Mouse (Mus musculus): ENCODE data around the gene Plxna2.

Plxna2 gene

DNA sequence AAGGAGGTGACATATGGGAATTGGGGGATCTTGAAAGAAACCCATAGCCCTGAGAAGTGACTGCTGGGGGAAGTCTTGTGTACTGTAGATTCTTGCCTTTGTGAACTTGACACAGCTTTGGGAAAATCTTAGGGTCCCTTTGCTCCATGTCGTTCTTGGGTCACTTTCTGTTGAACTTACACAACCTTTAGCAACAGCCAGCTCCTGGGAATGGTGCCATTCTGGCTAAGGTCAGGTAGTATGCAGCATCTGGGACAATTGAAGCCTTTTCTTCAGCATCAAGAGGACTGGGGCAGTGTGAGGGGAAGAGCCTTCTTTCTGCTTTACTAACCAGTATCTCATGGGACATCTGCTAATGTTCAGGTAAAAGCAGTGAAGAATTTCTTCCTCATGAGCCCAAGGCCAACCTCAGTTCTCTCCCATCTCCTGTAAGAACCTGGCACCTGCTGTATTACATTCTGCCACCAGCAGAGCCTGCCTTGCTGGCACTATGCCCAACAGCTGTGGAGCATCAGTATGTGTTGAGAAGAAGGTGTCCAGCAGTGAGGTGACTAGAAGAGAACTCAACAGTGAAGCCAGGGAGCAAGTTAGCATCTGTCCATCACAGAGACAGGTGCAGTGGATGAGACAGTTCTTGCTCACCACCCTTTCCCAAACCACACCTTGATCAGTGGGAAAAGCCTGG lies 86.3 kb downstream of the Plxna2 start:
- DNase-seq (ENCODE audit: low spot score in 2 of 2) = no peak

DNA sequence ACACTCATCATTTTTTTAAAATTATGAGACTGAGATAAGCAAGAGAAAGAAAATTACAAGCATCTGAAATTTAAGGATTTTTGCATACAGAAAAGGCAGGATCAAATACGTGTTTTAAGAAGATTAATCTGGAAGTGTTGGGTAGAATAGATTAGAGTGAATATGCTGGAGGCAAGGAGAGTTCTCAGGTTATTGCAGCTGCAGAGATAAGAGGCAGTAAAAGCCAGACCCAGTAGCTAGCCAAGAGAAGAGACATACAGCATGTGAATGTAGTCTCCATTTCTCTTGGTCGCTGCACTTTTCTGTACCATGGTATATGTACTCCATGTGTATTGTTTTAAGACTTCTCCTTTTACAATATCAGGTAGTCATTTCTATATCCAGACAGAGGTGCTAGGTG lies 88.5 kb downstream of the Plxna2 start:
- DNase-seq (ENCODE audit: low spot score in 2 of 2) = no peak

DNA sequence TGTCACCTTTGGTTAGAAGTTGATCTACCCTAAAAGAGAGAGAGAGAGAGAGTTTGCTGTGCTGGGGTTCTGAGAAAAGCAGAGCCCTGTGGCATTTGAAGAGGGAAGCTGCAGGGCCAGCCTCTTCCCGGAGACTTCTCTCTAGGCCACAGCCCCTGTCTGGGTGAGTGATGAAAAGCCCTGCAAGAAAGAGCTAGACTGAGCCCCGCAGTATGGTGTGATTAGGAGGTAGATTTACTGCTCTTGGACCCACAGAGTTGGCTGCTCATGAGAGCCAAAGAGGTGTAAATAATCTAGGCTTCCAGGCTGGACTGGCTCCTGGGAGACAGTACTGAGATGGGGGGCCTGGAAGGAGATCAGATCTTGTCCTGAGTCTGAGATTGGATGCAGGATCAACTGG lies 94.4 kb downstream of the Plxna2 start:
- no peak for DNase-seq (ENCODE audit: low spot score in 2 of 2)

DNA sequence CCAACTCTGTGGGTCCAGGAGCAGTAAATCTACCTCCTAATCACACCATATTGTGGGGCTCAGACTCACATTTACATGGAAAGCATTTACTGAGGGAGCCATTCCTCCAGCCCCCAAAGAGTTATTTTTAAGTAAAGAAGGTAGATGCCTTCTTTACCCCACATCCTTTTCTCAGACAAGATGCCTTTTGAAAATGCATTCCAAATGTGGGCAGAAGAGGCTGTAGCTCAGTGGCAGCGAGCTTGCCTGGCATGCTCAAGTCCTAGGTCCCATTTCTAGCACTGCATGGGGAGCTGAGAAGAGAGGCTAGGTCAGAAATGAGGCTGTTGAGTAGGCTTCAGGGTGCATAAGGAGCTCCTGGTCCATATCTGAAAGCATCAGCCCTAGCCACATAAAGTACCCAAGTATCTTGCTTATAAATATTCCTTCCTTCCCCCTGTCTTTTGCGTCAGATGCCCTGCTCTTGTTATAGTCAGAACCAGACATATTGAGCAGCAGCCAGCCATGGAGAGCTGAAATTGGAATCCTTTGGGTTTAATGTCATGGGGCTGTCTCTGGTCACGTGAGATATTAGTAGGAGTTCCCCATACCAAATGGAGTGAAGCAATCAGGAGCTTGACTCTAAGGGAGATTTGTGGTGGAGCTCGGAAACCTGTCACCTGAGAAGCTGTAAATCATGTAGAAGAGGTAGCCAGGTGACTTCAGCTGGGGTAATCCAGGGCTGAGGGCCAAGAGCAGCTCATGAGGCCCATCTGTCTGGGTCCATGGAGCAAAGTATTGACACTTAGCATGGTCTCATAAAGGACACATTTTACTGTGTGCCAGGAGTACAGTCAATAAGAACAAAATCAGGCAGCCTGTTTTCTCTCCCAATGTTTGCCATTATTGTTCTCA lies 96.4 kb downstream of the Plxna2 start:
- DNase-seq (ENCODE audit: low spot score in 2 of 2) = no peak

DNA sequence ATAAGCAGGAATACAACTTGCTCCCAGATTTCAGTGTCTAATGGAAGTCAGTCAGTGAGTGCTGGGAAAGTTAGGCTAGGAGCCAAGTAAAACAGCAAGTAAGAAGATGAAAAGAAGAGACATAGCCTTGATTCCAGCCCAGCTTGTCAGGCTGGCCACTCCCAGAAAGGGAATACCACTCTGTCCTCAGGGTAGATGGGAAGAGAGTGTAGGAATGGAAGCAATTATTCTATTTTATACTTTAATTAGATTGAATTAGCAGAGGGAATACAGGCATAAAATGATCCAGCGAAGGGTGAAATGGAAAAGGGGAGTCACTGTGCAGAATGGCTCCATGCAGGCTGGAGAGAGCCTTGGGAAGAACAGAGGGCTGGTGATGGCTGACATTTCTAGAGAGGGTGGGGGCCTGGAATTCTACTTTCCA lies 99.4 kb downstream of the Plxna2 start:
- no peak for DNase-seq (ENCODE audit: low spot score in 2 of 2)

DNA sequence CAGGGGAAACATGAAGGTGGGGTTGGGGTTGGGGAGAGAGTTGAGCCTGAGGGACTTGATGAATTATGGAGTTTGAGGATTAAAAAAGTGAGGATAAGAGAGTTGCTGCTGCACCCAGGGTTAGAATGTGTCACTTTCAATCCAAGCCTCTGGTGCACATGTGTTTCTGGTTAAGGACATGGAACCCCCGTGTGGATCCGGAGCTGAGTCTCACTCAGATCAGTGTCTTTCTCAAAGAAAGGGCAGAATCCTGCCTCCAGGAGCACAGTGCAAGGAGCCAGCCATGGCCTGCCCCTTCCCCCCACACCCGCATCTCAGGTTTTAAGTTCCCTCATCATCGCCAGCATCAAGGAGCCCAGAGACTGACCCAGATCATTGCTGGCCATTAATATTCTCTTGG lies 102.4 kb downstream of the Plxna2 start:
- no peak for DNase-seq (ENCODE audit: low spot score in 2 of 2)

DNA sequence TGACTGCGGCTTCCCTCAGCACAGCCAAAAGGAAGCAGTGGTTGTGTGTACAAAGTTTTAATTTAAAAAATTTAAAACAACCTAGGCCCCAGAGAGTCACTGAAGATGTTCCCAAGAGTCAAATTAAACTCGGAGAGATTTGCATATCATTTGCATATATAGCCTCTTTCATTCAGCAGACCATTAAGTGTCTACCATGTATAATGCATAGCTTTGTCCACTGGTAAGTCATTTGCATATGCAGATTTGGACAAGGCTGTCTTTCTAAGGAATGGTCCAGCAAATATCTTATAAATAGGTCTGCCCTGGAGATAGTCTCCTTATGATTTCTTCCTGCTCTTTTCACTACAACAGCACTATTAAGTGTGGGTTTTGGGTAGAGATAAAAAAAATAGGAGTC lies 103.2 kb downstream of the Plxna2 start:
- DNase-seq (ENCODE audit: low spot score in 2 of 2) = no peak

DNA sequence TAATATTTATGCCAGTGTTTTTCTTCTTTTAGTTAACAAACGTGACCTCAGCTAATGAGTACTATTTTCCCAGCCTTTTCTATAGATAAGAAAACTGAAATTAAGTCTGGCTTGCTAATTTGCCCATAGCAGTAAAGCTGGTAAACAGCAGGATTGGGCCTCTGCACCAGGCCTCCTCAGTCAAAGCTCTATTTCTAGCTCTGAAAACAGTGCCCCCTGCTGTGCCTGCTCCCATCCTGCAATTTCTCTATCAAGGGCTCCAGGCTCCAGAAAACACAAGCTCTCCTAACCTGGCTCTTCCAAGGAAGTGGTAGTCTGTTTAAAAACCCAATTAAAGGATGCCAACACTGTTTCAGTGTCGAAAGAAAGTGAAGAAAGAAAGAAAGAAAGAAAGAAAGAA lies 104.3 kb downstream of the Plxna2 start:
- DNase-seq (ENCODE audit: low spot score in 2 of 2) = peak; percentile 73 to 74

DNA sequence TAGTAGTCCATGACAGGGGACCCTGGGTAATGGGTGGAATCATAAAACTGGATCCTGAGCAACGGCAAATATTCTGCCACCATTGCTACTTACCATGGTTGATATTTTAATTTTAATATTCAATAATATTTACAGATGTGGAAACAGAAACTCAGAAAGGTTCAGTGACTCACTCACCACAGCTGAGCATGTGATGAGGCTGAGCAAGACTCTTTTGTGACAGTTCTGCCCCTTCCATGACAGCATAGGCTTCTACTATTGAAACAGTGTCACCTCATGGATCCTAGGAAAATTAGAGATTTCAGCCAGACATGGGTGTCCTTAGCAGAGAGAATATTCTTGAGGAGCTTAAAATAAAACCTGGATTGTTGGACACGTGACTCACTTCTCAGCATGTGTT lies 116.8 kb downstream of the Plxna2 start:
- DNase-seq (ENCODE audit: low spot score in 2 of 2) = no peak

DNA sequence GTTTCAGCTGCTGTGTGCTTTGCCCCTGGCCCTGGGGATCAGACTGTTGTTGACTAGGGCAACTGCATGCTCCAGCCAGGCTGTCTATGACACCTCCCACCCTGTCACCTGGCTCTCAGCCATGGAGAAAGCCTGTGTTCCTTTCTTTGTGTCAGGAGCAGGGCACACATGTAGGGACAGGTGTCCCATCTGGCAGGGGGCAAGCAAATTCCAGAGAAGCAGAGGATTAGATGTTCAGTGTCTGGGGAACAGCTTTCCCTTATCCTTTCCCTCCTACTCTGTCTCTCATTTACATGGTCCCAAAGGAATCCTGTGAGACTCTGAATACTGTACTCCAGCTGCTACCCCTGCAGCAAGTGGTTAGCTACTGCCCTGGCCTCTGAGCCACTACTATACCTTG lies 121.9 kb downstream of the Plxna2 start:
- no peak for DNase-seq (ENCODE audit: low spot score in 2 of 2)

DNA sequence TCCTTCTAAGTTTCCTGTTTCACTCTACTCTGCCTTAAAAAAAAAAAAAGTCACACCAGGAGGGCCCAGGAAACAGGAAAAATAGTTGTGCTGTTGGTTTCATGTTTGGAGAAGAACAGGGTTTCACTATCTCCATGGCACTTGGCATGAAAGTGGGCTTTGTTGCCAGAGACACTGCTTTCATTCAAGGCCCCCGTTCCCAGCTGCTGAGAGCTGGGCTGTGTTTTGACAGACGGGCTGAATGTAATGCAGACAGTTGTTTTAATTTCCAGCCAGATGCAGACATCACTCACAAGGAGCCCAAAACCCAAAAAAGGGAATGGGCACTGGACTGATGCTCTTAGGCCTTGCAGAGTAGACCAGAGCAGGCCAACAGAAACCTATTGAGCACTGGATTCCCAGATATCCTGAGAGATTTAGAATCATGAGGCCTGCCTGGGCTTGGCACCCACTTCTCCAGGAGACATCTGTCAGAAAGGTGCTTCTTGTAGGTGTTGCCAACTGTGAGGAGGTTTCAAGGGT lies 124.9 kb downstream of the Plxna2 start:
- DNase-seq (ENCODE audit: low spot score in 2 of 2) = peak in 1 of 2 experiments; percentile 23

DNA sequence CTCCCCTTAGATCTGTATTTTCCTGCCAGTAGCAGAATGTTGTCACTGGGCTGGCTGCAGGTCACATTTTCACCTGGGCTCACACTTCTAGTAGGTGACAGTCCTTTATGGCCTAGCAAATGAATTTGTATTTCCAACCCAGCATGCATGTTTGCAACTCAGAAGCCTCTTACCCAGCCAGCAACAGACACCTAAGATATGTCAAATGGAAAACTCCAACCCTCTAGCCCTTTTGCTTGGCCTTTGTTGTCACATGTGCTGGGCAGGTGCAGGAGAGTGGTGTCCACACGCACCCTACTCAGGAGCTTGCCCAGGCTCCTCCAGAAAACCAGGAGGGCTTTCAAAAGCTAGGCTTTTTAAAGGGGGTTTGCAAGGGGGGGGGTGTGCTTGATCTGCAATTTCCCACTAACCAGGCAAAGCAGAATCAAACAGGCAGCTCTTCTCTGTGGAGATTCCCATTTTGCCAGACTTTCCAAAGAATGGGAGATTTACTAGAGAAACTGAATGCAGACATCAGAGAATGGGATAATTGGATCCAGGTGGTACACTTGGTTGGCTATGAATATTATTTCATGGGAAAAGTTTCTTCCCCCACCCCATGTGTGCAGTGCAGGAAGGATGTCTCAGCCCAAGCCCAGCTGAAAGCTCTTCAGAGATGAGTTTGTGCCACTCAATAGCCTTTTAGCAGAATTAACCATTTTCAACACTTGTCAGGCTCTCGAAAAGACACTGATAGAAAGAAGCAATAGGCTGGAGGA lies 127.3 kb downstream of the Plxna2 start:
- no peak for DNase-seq (ENCODE audit: low spot score in 2 of 2)

DNA sequence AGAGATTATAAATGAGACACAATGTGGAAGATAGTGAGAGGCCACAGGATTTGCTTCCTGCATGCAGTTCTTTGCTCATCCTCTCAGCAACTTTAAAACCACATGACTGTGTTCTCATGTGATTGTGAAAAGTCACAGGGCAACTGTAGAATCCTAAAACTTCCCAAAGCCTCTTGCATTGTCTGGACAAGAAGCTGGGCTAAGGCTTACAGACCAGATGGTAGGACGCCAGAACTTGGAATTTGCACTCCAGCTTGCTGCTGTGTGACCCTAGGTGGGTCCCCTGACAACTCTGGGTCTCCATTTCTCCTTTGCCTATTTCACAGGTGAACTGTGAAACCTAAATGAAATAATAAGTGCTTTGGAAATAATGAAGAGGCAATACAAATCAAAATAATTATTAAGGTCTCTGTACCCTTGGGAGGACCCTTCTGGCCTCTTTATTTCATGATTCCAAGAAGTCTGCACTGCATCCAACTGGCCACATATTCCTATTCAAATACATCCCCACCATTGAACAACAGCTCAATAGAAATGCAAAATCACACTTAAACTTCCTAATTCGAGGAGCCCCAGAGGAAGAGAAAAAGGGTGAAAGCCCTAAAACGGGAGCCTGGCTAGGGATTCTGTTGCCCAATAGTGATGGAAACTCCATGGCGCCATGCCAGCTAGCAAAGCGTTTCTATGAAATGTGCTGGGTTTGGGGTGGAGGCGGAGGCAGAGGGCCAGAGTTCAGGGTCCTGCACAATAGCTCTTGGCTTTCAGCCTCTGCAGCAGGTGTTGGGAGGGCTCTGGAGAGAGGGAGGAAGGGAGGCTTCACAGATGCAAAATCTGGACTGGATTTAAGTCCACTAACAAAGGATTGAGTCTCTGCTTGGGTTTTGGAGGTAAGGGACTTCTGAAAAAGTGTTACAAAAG lies 128.6 kb downstream of the Plxna2 start:
- DNase-seq (ENCODE audit: low spot score in 2 of 2) = peak; percentile 42 to 53

DNA sequence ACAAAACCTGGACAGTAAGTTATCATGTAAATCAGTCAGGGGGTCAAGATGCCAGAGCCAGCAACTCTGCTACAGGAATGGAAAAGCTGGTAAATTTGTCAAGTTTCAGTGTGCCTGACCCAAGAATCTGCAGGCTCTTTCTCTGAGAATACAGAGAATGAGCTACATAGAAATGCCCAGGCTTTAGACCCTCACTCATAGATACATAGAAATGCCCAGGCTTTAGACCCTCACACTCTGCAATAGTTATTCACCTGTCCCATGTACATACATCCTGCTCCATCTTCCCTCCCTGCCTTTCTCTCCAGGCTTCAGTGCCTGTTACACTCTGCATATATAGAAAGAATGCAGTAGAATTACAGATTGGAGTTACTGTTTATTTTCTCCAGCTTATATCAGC lies 129.2 kb downstream of the Plxna2 start:
- DNase-seq (ENCODE audit: low spot score in 2 of 2) = no peak

DNA sequence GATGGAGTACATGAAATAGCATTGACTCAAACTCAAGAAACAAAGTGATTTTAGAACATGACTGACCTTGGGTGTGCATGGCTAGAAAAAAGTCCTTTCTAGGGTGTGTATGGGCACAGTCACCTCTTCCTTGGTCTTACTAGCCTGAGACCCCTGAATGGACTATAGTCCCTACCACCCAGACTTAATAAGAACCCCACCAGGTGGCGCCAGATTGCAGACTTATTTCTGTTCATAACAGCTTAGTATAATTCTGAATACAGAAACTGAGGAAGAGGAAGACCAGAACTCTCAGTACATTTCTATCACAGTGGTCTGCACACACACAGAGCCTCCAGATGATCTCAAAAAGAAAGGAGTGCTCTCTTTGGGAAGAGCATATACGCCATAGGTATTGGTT lies 135.2 kb downstream of the Plxna2 start:
- peak; percentile 66 to 77 for DNase-seq (ENCODE audit: low spot score in 2 of 2)

DNA sequence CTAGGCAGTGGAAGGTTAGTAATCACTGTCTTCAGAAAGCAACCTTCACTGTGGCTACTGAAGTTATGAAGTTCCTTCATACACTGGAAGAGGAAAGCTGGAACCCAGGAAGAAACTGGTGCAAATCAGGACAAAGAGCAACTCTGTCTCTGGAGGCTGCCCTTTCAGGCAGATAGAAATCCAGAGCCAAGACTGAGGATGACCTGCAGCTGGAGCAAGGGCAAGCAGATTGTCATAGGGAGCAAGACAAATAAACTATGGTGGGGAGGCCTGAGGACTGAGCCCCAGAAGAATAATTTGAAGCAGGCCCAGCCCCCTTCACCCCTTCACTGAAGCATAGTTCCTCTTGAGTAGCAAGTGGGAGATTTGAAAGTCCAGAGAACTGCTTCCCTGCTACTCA lies 138.0 kb downstream of the Plxna2 start:
- DNase-seq (ENCODE audit: low spot score in 2 of 2) = no peak

DNA sequence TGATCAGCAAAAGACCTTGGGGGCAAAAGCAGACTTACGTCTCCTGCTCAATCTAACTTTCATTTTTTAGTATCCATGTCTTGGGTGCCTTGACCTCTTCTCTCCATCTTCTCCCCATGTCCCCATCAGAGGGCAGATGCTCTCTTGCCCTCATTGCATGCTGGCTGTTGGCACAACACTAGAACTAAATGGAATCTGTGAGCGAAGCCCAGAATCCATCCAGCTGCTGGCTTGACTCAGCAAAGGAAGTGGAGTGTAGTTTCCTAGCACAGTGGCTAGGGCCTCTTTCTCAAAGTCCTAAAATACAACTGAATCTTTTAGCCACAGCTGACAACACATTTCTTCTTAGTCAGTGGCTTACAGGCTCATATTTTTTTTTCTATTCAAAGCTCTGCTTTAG lies 138.4 kb downstream of the Plxna2 start:
- no peak for DNase-seq (ENCODE audit: low spot score in 2 of 2)

DNA sequence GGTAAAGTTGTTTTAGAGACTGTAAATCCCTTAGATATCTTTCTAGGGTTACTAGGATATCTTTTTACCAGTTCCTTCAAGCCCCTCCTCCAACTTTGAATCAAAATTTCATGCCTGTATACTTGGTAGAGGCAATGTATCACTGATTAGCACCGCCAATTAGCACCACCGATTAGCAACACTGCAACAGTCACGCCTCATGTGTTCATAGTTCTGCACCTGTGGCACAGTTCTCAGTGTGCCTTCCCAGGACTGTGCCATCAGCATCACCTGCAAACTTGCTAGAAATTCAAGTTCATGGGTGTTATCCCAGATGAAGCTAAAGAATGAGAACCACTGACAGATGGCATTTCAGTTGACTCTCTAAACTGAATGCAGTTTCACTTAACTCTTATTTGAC lies 138.8 kb downstream of the Plxna2 start:
- no peak for DNase-seq (ENCODE audit: low spot score in 2 of 2)

DNA sequence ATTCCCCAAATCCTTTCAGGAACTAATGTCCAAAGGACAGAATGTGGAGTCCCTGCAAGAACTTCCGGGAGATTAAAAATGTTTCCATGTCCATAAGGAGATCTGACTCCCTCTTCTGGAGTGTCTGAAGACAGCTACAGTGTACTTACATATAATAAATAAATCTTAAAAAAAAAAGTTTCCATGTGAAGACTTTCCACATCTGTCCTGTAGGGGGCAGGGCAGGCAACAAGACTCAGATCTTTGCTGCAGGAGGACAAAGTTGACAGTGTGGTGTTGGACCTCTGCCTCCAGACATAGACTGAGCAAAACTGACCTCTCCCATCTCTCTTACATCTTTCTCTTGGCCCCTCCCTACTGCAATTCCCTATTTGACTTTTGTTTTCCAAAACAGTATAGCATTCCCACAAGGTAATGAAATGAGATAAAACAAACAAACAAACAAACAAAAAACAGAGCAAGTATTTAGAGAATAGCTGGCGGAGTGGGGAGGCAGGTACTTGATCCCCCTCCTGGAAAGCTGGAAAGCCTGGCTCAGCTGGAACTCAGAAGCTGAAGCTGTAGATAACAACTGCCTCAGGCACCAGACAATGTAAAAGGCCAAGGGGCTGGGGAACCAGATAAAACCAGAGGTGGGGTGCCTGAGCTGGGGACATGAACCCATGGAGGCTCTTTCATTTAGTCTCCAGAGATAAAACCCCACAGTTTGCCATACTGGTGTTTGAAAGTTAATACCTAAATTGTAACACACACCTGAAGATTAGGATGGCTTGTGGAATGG lies 143.6 kb downstream of the Plxna2 start:
- DNase-seq (ENCODE audit: low spot score in 2 of 2) = no peak

DNA sequence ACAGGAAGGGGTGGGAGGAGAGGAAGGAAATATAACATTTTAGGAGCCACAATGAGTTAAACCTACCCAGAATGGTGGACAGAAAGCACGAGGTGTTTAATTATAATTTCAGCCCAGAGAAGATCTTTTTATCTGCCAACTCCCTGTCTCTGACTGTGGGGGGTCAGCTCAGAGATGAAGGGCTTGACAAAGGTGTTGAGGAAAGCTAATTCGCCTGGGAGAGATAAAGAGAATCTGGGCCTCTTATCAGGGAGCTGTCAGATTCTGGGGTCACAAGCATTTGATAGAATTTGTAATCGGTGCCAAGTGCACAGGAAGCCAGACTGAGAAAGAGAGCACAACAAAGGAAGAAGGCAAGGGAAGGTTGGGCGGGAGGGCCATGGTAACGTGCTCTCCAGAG lies 144.9 kb downstream of the Plxna2 start:
- DNase-seq (ENCODE audit: low spot score in 2 of 2) = no peak

Measured in right cerebral cortex, adult 2 months (tissue).